Mouse (Mus musculus): Measurements from ENCODE around the gene Nfib.

The Nfib gene

DNA sequence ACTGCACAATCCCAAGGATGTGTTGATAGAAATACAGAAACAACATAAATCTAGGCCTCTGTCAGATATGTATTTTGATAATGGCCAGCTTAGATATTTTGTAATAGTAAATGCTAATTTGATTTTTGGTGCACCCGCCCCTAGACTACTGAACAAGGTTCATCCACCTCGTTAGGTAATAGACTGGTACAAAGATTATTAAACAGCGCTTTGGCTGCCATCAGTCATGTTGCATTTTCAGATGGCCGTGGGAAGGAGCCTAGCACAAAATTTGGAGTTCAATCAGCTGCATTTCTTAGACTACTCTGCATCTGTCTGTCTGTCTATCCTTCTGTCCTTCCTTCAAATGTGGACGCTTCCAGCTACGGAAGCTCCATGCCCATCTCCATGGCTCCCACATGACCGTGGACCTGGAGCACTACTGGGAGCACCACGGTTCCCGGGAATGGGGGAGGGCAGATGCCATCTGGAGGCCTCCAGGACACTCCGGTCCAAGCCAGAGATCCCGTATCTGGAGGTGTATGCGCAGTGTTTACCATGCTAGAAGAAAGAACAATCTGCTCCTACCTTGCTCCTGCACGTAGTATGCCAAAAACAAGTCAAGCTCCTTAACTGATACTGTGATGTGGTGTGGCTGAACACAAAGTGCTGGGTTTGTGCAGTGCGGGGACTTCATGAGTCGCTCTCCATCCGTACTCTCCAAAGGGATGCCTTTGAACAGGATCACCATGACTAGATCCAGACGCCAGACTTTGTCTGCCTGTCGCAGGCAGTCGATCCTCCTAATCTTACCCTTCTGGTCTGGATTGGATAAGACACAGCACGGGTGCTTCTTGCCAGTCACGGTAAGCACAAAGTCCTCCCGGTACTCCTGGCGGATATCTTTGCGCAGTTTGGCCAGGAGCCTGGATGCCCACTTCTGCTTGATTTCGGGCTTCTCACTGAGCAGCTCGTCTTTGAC lies 207.6 kb downstream of the Nfib start:
- DNase-seq (ENCODE audit: low spot score) = no peak

DNA sequence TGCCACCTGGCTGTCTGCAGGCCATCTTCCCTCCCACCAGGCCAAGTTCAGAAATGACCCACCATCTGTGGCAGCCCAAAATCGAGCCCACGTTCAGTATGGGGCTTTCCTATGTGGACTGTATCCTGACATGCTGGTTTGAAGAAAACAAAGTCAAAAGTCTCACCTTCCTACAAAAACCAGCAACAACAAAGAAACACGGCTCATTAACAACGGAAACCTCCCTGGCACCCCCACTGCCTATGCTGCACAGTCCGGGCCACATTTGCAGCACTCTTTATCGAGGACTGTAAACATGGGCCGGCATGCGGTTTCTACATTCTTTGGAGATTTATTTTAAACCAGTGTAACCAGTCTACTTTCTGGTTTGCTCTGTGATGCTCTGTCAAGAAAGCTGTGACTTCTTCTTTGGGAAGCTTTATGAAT lies 208.4 kb downstream of the Nfib start:
- no peak for DNase-seq (ENCODE audit: low spot score)

DNA sequence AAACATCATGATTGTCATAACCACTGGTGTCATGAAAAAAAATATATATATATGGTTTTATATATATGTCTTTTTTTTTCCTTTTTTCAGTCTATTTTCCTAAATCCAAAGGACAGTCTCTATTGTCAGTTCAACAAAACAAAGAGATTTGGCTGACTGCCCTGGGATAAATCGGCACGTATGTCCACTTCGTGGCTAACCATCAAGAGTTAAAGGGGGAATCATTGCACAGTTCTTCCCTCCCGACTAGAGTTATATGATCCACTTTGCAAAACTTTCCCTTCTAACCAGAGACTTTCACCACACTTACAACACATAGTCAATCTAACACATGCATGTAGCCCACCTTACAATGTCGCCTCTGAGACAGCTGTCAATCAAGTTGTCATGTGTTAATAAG lies 209.2 kb downstream of the Nfib start:
- no peak for DNase-seq (ENCODE audit: low spot score)

DNA sequence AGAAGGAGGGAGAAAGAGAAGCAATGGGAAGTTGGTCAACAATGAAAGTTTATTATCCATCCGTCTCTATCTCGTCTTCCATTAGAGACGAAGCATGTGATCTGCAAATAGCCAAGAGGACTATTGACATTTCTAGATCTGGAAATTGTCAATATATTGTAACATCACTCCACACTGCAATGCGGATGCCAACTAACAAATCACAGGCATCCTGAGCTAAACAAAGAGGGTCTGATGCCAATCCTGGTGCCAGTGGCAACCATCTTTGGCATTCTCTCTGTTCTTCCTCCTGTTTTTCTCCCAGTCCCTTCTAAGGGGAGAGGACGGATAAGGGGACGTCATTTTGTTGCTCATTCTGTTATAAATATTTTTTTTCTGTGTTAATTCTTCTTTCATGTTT lies 209.9 kb downstream of the Nfib start:
- no peak for DNase-seq (ENCODE audit: low spot score)

DNA sequence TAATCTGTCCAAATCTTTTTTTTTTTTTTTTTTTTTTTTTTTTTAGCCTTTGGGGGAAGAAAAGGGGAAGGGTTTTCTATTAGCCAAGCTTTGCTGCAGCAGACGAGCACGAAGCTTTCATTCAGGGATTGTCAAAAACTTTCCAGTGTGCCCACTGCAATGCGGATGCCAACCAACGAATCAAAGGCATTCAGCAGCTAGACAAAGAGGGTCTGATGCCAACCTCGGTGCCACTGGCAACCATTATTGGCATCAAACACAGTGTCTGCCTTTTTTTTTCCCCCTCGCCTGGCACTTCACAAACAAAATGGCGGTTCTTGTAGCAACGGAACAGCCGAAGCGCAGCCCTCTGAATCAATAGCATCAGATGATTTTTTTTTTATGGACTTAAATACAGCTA lies 210.7 kb downstream of the Nfib start:
- DNase-seq (ENCODE audit: low spot score) = no peak

DNA sequence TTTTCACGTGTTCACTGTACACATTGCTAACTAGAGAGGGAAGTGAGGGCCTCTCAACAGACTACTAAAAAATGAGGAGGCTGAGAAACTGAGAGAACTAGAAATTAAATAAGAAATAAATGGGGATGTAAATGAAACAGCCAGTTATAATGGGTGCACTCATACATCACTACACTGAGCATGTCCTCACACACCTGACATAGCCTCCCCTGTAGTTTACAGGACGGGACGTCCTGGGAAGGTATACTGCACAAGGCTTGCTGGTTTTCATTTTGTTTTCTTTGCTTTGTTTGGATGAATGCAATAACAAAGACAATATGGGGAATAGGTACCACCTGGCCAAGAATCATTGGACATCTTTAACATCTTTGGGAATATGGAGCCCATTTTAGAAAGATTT lies 211.1 kb downstream of the Nfib start:
- DNase-seq (ENCODE audit: low spot score) = no peak

DNA sequence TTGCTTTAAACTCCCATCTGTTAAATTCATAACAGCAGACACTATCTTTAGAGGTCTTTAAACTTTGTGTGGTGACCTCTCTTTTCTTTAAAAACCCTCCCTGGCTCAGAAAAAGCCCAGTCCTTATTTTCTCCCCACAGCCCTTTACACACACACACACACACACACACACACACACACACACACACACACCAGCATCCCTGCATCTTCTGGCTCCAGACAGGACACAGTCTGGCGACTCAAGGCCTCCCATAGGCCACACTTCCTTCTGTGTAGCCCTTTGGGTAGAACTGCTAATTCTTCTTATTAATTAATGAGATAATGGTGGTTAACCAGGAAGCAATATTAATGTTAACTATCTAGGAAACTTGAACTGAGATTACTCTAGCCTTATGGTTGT lies 211.7 kb downstream of the Nfib start:
- no peak for DNase-seq (ENCODE audit: low spot score)

DNA sequence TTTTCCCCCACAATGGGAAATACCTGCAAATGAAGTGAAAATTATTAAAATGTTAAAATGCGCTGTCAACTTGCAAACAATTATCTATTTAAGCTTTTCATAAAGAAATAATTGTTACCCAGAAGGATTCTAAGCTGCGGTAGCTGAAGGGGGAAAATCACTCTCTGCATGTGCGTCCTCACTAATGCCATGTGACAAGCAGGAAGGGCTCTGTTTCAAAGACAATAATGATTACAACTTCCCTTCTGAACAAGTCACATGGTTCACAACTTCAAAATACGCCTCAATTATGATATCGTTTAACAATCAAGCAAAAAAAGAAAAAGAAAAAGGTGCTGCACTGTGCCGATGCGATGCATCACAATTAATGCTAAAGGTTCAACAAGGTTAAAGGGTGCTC lies 212.2 kb downstream of the Nfib start:
- no peak for DNase-seq (ENCODE audit: low spot score)

DNA sequence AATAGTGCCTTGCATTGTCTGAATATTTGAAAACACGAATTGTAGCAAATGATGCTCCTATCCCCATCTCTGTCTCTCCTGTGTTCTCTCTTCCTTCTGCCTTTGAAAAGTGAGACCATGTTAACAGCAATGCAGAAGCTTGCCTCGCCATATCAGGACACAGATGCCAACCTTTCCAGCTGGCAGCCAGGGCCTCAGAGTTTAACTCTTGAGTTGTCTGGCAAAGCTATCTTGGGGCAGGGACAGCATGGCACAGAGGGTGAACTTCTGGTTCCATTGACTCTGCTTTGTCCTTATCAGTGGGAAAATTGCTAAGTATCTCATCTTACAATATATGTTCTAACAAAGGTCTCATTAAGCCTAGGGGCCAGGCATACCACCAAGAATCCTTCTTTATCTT lies 212.8 kb downstream of the Nfib start:
- DNase-seq (ENCODE audit: low spot score) = no peak

DNA sequence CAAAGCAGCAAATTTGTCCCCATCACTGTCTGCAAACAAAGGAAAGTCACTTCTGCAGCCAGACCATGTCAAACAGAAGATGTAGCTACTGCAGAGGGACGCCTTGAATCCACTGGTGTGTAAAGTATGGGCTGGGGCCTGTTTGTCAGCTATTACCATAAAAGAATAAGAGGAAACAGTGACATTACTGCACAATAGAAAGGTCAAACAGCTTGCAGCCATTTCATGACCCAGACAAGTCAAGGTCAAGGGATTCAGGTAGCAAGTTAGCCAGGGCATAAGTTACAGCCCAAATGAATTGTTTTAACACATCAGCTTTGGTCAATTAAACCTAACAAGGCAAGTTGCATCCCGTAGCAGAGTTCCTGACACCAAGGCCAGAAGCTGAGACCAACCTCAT lies 215.6 kb downstream of the Nfib start:
- no peak for DNase-seq (ENCODE audit: low spot score)

DNA sequence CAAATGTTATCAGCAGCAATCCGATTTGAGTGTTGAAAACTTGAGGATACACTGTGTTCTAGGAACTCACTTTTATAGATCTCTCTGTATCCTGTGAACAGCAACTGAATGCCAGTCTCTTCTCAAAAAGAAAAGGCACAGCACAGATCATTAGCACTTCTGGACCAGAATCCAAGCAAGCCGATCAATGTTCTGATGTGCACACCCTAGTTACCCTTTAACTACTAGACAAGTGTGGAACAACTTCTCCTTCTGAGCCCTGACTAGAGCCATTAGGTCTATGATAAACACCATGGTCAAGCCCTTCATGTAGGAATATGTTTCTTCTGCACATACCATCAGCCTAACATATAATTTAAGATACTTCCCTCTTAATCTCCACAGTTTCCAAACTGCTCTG lies 219.6 kb downstream of the Nfib start:
- no peak for DNase-seq (ENCODE audit: low spot score)

DNA sequence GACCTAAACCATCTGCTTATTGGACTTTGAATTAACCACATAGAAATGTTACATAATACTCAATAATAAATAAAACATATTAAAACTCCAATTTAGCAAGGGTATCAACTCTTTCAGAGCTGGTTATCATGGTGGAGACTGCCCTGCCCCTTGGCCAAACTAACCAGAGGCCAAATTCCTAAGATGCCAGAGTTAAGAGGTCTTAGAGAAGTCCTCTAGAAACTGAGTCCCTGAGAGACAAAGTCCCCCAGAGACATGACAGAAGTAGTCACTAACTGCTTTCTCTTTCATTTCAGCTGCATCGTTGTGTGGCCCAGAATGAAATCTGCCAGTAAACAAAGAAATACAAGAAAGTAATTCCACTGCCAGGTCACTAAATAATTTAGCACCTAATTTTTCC lies 221.7 kb downstream of the Nfib start:
- no peak for DNase-seq (ENCODE audit: low spot score)

DNA sequence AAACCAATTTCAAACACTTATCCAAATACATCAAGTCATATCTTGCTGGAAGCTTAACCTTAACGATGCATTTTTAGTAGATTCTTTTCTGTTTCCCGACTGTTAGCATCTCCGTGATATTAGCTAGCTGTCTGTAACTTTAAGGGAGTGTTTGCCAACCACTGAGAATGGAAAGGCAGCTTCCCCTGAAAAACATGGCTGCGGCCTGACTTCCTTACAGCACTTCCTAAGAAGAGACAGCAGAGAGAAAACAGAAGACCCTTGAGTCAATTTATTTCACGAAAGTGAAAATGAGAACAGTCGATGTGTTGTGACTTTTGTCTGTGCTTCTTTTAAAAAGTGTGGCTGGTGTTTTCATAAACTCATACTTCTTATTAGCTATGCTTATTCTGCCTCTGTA lies 222.3 kb downstream of the Nfib start:
- DNase-seq (ENCODE audit: low spot score) = no peak

DNA sequence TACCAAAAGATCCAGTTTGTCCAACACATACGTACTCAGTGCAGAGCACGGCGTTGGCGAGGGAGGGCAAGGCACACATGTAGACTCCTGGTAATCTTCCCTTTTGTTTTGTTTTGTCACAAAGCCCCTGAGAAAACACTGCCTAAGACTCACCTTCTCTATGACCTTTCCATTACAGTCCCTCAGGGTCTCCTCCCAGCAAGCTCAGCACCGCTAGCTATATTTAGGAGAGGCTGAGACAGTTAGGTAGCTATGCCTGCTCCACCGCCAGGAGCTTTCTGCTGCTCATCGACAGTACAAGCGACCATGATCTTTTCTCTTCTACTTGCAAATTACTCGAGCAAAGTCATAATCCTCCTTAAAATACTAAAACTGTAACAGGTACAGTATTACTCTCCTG lies 224.9 kb downstream of the Nfib start:
- DNase-seq (ENCODE audit: low spot score) = no peak

DNA sequence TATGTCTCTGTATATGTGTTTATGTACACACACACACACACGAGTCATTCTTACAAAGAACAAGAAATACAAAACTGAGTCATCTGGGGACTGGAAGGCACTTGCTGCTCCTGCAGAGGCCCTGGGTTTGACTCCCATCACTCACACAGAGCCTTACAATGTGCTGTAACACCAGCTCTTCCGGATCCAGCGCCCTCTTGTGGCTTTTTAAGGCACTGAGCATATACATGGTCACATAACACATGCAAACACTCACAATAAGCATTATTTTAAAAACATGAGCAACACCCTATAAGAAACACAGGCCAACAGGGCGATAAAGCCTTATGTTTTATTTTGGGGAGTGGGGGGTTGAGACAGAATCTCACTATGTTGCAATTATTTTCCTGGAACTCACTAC lies 226.2 kb downstream of the Nfib start:
- no peak for DNase-seq (ENCODE audit: low spot score)

DNA sequence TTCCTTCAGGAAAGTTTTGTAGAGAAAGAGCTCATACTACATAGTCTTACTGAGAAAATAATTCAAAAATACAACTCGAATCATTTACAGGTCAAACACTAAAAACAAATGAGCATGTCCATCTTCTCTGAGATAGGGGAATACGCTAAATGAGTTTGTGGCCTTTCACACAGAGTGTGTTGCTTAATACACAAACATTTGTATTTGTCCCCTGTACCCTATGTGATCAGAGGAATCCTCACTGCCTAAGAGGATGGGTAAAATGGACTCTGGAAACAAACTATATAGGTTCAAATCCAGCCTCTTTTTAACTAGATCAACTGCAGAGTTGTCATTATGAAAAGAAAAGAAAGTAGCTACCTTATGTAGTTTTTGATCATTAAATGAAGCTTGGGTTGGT lies 227.8 kb downstream of the Nfib start:
- DNase-seq (ENCODE audit: low spot score) = no peak

DNA sequence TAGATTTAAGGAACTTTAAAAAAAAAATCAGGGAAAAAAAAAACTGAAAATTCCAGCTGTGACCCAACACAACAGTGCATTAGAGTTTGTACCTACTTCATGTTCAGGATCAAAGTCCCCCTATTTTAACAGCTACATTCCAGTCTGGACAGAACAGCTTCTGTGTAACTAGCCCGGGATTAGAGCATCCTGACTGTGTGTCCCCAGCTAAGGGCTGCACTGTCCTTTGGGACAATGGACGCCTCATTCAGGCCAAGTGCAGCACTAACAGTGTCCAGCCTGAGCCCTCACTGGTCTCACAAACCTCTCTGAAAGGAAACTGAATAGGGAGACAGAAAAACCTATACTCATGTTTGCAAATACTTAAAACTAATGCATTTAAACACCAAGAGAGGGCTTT lies 229.1 kb downstream of the Nfib start:
- no peak for DNase-seq (ENCODE audit: low spot score)

DNA sequence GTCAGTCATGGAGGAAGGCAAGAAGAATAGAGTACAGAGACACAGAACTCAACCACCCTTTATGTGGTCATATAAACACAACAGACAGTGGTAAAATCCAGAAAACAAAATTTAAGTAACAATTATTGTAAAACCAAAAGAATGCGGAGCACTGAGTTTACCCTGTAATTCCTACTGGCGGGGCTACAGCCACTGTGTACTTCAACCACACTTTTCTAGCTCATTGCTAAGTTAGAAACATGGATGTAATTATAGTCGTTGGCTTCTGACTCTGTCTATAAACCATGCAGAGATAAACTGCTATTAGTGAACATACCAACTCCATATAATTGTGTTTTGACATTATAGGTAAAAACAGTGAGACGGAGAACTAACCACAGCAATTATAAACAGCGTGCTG lies 231.2 kb downstream of the Nfib start:
- DNase-seq (ENCODE audit: low spot score) = no peak

DNA sequence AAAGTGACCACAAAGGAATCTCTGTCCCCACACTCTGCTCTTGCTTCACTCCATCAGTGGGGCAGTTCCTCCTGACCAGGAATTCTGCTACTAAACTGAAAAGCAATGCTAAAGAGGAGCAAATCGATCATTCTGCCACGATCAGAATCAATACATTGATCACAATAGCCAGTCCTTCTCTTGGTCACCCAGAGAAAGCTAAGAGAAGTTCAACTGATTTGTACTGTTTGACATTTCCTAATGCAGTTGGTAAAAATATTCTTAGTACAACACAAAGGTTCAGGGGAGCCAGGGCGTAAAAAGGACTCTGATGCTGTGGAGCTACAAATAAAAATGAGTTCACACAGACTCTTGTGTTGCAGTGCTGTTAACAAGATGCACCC lies 234.6 kb downstream of the Nfib start:
- no peak for DNase-seq (ENCODE audit: low spot score)

DNA sequence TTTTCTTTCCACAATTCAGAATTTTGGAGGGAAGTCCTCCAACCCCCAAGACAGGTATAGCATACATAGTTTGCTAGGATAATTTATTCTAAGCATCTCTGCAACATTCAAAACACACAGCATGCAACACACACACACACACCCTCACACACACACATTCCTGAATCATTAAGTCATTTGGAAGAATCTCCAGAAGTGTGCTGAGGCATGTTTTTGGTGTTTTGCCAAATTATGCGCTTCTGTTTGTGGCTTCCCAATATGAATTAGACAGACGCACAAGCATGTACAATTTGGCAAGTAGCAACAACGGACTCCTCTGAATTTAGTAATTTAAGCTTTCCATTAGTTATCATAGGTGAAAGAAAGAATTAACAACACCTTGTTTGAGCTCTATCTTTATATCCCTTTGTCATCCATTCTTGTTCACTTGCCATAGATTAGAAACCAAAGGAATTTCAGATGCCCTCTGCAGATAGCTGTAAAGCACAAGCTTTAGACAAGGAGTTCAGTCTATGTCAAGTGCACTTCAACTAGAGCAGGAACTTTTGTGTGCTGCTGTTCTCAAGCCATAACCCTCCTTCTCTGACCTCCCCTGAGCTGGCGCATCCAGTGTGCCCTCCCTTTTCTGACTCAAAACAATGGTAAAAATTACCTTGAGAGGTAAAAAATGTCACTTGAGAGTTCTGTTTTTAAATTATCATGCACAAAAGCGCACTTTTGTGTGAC lies 235.2 kb downstream of the Nfib start:
- no peak for DNase-seq (ENCODE audit: low spot score)

DNA sequence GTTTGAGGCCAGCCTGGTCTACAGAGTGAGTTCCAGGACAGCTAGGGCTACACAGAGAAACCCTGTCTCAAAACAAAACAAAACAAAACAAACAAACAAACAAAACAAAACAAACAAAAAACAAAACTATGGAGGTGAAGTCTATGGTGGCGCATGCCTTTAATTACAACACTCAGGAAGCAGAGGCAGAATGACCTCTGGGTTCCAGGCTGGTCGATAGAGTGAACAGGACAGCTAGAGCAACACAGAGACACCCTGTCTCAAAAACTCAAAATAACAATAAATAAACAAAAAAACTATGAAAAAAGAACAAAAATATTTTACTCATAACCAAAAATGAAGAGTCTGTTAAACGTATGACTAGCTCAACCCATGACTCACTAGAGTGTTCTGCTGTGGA lies 236.6 kb downstream of the Nfib start:
- no peak for DNase-seq (ENCODE audit: low spot score)

DNA sequence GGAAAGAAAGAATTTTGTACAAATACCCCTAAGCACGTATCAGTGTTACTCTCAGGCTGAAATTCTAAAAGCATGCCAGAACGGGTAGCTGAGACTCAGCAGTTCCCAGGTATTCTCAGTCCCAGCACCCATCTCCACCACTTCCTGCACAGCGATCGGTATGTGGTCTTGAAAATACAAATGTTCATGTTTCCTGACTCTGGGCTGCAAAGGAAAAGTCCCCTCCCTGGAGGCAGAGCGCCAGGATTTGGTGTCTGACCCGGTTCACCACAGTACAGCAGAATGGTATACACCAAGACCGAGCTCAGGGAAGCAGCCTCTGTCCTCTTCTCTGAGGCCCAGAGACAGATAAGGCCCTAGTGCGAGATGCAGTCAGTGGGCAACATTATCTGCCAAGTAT lies 238.8 kb downstream of the Nfib start:
- no peak for DNase-seq (ENCODE audit: low spot score)

DNA sequence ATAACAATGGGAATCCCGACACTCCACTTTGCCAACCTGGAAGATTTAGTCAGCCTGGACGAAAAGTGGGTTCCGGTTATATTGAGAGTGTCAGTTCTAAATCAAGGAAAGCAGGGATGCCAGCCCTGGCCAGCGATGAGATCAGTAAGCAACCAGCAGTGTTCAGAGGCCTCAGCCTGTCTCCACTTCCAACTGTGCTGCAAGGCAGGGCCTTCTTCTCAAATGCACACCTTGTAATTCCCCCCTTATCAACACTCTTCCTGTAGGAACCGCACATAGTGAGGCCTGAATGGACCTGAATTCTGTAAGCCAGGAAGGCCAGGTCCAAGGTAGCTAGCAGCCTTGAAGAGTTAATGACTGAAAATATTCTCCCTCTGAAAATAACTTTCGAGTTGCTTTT lies 239.4 kb downstream of the Nfib start:
- DNase-seq (ENCODE audit: low spot score) = no peak

Data from ovary, postnatal 10 days (tissue).